Mouse (Mus musculus) splenic B cell, adult 2 months (primary cell): ENCODE data around the gene Sumo1.

Experiments
- DNase-seq: peaks from one replicate; pipeline ENCODE4 v3.0.0-alpha.2; 2011; ENCODE audit warnings: low read depth, low spot score
- H3K27me3 ChIP-seq: 2 replicates; pipeline ENCODE4 v1.6.1; 2012; ENCODE audit warnings: mild to moderate bottlenecking, low read length, moderate library complexity, mixed read lengths; ENCODE audit not compliant: control insufficient read depth, poor library complexity, insufficient read depth, severe bottlenecking
- H3K36me3 ChIP-seq: 2 replicates; pipeline ENCODE4 v1.6.1; 2012; ENCODE audit warnings: mild to moderate bottlenecking, low read length, moderate library complexity, mixed read lengths; ENCODE audit not compliant: control insufficient read depth, poor library complexity, insufficient read depth, severe bottlenecking

Gene Sumo1

DNA sequence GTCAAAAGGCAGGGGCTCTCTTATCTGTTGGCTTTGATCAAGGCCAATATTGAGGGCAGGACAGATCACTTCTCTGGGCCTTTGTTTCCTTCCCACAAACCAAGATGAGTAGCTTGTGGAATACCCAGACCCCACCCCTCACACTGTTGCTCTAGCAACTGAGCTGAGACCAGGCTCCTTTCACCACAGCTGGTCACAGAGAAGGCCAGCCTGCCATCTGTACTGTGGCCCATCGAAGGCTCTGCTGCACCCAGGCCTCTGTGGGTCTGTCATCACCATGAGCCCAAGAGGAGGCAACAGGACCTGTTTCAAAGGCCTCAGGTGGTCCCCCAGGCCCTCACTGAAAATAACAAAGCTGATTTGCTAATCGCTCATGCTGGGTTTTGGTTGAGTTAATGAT is 55.6 kb downstream of the Sumo1 start:
- no peaks in the 10 kb centered on the region for H3K36me3 ChIP-seq
- H3K27me3 ChIP-seq = no peaks in the 10 kb centered on the region
- DNase-seq = no peak

- no peaks in the 10 kb centered on the region for H3K36me3 ChIP-seq
- DNase-seq = peak; percentile 52
- H3K27me3 ChIP-seq = no peaks in the 10 kb centered on the region
These were observed 56.8 kb downstream of the Sumo1 start for GRCm38 (mm10) chr1:59613795-59614194.

DNA sequence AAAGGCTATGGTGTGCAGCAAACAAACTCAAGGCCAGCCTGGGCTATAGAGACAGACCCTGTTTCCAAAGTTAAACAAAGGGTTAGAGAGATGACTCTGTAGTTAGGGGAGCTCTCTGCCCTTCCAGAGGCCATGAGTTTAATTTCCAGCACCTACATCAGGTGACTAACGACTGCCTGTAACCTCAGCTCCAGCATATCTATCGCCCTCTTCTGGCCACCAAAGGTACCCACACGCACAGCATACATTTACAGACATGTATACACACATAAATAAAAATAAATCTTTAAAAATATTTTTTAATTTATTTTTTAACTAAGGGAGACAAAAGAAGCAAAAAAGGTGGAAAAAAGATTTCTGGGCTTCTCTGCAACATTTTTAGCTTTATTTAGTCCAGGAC is 59.7 kb downstream of the Sumo1 start:
- Histone ChIP-seq H3K27me3 (no peaks in the 10 kb centered on the region), H3K36me3 (no peaks in the 10 kb centered on the region)
- no peak for DNase-seq

DNA sequence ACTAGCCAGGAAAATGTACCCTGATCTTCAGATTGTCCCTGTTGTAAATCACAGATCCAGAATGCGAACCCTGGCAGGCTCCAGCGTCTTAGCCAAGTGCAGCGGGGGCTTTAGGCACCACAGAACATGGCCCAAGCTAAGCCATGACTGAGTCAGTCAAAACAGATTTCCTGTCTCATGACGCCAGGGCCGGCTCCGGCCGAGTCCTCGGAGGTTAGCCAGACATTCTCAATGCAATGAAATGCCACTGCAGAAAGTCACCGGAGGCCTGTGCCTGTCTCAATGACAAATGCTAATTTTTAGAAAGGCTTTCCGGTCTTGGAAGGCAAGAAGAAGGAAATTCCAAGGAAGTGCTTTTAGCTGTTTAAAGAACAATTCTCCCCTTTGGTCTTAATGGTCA is 60.7 kb downstream of the Sumo1 start:
- no peak for DNase-seq
- H3K36me3 ChIP-seq = no peaks in the 10 kb centered on the region
- no peaks in the 10 kb centered on the region for H3K27me3 ChIP-seq

GRCm38 (mm10) chr1:59609458-59609857 is 61.2 kb downstream of the Sumo1 start:
- H3K27me3 ChIP-seq = no peaks in the 10 kb centered on the region
- H3K36me3 ChIP-seq = no peaks in the 10 kb centered on the region
- peak; percentile 20 for DNase-seq

DNA sequence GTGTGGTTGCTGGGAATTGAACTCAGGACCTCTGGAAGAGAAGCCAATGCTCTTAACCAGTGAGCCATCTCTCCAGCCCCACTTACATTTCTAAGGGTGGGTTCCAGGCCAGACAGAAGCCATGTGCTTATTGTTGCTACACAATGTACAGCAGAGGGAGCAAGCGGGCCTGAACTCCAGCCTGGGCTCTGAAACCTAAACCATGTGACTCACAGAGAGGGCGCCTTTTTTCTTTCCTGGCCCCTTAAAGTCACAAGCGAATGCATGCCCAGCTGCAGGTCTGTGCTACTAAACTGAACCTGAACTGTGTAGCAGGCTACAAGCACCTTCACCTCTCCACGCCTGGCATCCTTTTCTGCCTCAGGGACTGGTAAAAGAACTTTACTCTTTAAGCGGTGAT is 61.7 kb downstream of the Sumo1 start:
- DNase-seq = peak; percentile 19
- no peaks in the 10 kb centered on the region for H3K36me3 ChIP-seq
- no peaks in the 10 kb centered on the region for H3K27me3 ChIP-seq

GRCm38 (mm10) chr1:59608125-59608762 is 62.4 kb downstream of the Sumo1 start:
- DNase-seq = peak; percentile 40
- H3K27me3 ChIP-seq = no peaks in the 10 kb centered on the region

DNA sequence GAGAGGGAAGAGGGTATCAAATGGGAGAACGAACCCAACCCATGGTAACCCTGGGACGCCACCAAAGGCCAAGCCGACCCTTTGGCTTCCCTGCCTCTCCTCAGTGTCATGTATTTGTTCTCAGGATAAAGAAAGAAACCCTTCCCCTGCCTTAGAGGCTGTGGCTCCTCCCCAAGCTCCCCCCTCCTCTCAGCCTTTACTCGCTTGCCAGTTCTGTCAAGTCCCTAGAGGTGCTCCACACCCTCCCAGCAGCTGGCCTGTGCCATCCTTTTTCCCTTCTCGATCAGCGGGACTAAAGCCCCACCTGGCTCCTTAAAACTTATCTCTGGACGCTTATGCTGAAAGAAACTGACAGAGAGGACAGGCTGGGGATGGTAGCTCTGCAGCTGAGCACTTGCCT is 63.6 kb downstream of the Sumo1 start:
- H3K36me3 ChIP-seq = no peaks in the 10 kb centered on the region
- H3K27me3 ChIP-seq = no peaks in the 10 kb centered on the region
- no peak for DNase-seq

More at GRCm38 (mm10) chr1:59608125-59608762, 62.4 kb downstream of the Sumo1 start:
- no peaks in the 10 kb centered on the region for H3K36me3 ChIP-seq

DNA sequence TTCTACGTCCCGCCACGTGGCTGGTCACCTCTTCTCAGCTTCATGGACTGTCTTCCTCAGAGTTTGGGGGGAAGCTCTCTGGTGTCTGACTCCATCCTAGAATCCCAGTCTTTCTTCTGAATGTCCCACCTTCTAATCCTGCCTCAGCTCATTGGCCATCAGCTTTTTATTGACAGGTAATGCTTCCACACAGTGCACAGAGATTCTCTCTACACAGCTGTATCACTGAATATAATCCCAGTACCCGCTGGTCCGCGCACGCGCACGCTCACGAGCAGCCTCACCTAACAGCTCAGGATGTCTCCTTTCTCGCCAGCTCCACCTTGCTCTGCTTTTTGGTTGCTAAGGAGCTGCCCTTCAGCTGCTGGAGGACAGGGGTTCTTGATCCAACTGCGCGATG is 64.2 kb downstream of the Sumo1 start:
- DNase-seq = no peak
- H3K27me3 ChIP-seq = no peaks in the 10 kb centered on the region
- no peaks in the 10 kb centered on the region for H3K36me3 ChIP-seq

DNA sequence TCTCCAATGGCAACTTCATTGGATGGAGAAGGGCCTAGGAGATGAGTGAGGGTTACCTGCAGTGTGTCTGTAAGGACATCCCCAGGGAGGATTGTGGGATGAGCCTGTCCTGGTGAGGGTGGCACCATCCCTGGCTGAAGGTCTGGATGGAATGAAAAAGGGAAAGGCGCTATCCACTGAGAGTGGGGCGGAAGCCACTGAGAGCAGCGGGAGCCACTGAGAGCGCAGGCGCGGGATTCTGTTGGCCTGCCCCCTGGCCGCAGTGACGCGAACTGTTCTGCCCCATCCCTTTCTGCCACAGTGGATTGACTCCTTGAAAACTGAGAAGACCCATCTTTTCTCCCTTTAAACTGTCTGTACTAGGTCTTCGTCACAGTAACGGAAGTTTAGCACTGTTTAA is 66.7 kb downstream of the Sumo1 start:
- H3K36me3 ChIP-seq = no peaks in the 10 kb centered on the region
- DNase-seq = no peak
- no peaks in the 10 kb centered on the region; the same call in 1 of the 2 replicates for H3K27me3 ChIP-seq

- no peak for DNase-seq
- Histone ChIP-seq H3K27me3 (no peaks in the 10 kb centered on the region; the same call in 1 of the 2 replicates), H3K36me3 (no peaks in the 10 kb centered on the region)
These were observed 67.3 kb downstream of the Sumo1 start for GRCm38 (mm10) chr1:59603417-59603712.

- H3K27me3 ChIP-seq = no peaks in the 10 kb centered on the region; the same call in 1 of the 2 replicates
- DNase-seq = no peak
- H3K36me3 ChIP-seq = no peaks in the 10 kb centered on the region
These were observed 67.9 kb downstream of the Sumo1 start for GRCm38 (mm10) chr1:59602531-59603416.

- Histone ChIP-seq H3K27me3 (no peaks in the 10 kb centered on the region; the same call in 1 of the 2 replicates), H3K36me3 (no peaks in the 10 kb centered on the region)
- no peak for DNase-seq
These were observed 75.0 kb downstream of the Sumo1 start for GRCm38 (mm10) chr1:59595609-59596008.

- no peak for DNase-seq
- Histone ChIP-seq H3K36me3 (no peaks in the 10 kb centered on the region), H3K27me3 (no peaks in the 10 kb centered on the region; the same call in 1 of the 2 replicates)
These were observed 75.9 kb downstream of the Sumo1 start for GRCm38 (mm10) chr1:59594586-59595266.

- no peak for DNase-seq
- Histone ChIP-seq H3K36me3 (no peaks in the 10 kb centered on the region), H3K27me3 (no peaks in the 10 kb centered on the region)
These were observed 77.0 kb downstream of the Sumo1 start for GRCm38 (mm10) chr1:59593622-59594035.
